Comparison of ENCODE assay signal across 8 mouse cellular contexts in the genomic region with DNA sequence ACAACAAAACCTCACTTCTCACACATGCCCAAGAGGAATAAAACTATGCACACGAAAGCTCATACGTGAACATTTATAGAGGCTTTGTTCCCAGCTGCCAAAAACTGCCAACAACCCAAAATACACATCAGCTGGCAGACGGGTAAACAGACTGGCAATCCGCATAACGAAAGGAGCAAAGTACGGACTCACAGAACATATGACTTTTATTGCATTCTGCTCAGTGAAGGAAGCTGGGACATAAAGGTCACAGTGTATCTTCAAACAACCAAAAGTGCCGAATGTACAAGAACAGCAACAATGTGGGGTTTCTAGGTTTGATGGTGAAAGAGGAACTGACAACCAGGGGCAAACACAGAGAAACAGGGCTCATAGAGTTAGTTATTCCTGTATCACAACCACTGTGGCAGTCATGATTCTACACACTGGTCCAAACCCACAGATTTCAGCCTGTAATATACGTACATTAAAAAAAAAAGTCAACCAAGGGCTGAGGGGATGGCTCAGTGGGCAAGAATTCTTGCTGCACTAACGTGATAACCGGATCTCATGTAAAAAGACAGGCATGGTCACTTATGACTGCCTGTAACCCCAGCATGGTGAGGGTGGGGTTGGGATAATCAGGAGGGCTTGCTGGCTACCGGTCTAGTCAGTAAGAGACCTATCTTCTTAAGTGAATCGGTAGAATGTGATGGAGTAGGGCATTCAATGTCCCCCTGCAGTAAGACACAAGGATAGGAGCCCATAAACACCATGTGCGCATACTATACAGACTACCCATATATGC. TPM values are rescaled to one million over a fixed set of nuclear protein-coding genes. Genes with fewer than 3 reads are reported as not detected.
DNase-seq lines count a peak whose midpoint lies in the region; ATAC-seq lines count a peak whose summit lies in the region.
"Had no signal": no experiment of that assay in that cellular context is flagged by ENCODE, and none has a peak within 500 bp of the region (broad histone marks: within the 10 kb centered on the region; RNA-seq: fewer than 3 reads in every experiment).

No protein-coding gene starts in this region.

- H3K9me3 ChIP-seq in liver, embryonic 15.5 days (replicated peaks), result no peaks in the 10 kb centered on the region

- intact Hi-C loops in gastrocnemius, postnatal 36 days (cut with DNase I), result no loop called here

- H3K36me3 ChIP-seq in liver, embryonic 15.5 days (replicated peaks), result peaks cover 51% of the 10 kb centered on the region

- DNase-seq in A20 (ENCODE audit: low read depth, low spot score), result peak; percentile 5
- DNase-seq in CD4-positive, CD25-positive, alpha-beta regulatory T cell, adult 2 months (ENCODE audit: low read depth, low spot score), result peak; percentile 36
- no peak for DNase-seq in kidney, postnatal 25 days
- no peak for DNase-seq in urinary bladder, postnatal 4 days (ENCODE audit: low spot score in 2 of 2)
- DNase-seq in gastrocnemius, postnatal 36 days, result no peak
- DNase-seq: cerebellum, postnatal 10 days had no signal

- peaks cover 86% of the 10 kb centered on the region for H3K4me1 ChIP-seq in liver, embryonic 15.5 days (replicated peaks)

- H3K27me3 ChIP-seq in liver, embryonic 15.5 days, result no peaks in the 10 kb centered on the region

- peak overlapping the region; percentile 68 for H3K4me2 ChIP-seq in liver, embryonic 15.5 days

- ATAC-seq in hematopoietic stem cell, adult 5-6 weeks (replicated peaks in 1 of 2; ENCODE audit: insufficient read depth in 1 of 2, low FRiP score in 2 of 2, low TSS enrichment in 1 of 2, low read depth in 1 of 2, poor library complexity in 2 of 2, severe bottlenecking in 2 of 2), result peak; percentile 24 to 30; a peak in 2 of 4 replicates
- ATAC-seq in liver, embryonic 15.5 days (ENCODE audit: insufficient read depth), result peak; percentile 46

- H3K27ac ChIP-seq in liver, embryonic 15.5 days (replicated peaks), result peak overlapping the region; percentile 100

- H3K4me3 ChIP-seq in liver, embryonic 15.5 days (replicated peaks), result no peak overlapping the region

- H3K9ac ChIP-seq in liver, embryonic 15.5 days, result peak overlapping the region; percentile 33

- WGBS in liver, embryonic 15.5 days (ENCODE audit: insufficient replicate concordance), result 31% methylated on average over 13 of the region's 13 CpGs

RNA-seq across cellular contexts. Expression of gene Tbc1d2b, which starts 19.4 kb away (rescaled TPM):
- 29.5 and 30.9 TPM in 2 replicates for total RNA-seq in hematopoietic stem cell, adult 5-6 weeks (2017)
- 7.7 and 9.1 TPM in 2 replicates for polyA plus RNA-seq in liver, embryonic 15.5 days (2015; fragmentation: Nextera tagmentation; extraction: Ambion mirVana)
- total RNA-seq in gastrocnemius, postnatal 36 days (2021), result 1 to 10 TPM; 5.1 to 5.6 TPM

Comparison
In these comparisons a context has a peak if more than half of its experiments do, and no peak if none do; other contexts are left out.
1. DNase-seq: peak in A20 (single experiment) and CD4-positive, CD25-positive, alpha-beta regulatory T cell, adult 2 months (single experiment); none in kidney, postnatal 25 days (0 of 2), urinary bladder, postnatal 4 days (0 of 2) and gastrocnemius, postnatal 36 days (0 of 2).